Mouse (Mus musculus) 3134 (cell line): Measurements from ENCODE around the gene Cd300a.
"Not testable (repeated sequence)": the region's sequence is repeated elsewhere in the genome, so short reads cannot be mapped to it uniquely, and the experiment has no call there.

Source experiments
- DNase-seq: peaks from one replicate; pipeline ENCODE4 v3.0.0-alpha.2; 2011; ENCODE audit warnings: low spot score; ENCODE audit not compliant: insufficient read length; ENCODE audit errors: extremely low read depth

Cd300a gene

DNA sequence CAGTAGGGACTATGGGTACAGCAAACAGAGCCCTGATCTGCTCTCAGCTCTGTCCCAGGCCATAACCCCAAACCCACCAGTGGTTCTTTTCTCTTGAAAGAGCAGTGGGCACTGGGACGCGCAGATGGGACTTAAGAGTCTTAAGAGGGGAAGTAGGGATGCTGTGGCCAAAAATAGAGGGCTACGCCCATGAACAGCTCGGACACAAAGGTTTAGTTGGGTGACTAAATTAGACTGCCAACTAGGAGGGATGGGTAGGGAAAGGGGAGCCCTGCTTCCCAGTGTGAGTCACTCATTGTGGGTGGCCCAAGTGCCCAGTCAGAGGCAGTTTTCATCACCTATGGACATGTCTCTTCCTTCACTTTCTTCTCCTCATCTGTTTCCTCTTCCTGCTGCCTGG lies 13.4 kb downstream of the Cd300a start:
- DNase-seq = no peak

DNA sequence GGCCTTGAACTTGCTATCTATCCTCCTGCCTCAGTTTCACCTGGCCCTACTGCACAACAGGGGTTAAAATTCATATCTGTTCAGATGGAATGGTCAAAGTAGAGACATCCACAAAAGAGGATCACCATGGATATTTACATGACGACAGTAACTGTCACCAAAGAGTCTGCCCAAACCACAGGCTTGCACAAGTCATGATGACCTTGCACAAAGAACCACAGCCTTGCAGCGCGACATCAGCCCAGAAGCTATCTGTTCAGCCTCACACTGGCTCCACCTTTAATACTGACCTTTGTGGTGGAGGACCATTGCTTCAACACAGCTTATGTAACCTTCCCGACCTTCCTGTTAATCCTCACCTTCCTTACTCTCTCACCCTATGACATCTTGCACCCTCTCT lies 17.7 kb downstream of the Cd300a start:
- DNase-seq = no peak

DNA sequence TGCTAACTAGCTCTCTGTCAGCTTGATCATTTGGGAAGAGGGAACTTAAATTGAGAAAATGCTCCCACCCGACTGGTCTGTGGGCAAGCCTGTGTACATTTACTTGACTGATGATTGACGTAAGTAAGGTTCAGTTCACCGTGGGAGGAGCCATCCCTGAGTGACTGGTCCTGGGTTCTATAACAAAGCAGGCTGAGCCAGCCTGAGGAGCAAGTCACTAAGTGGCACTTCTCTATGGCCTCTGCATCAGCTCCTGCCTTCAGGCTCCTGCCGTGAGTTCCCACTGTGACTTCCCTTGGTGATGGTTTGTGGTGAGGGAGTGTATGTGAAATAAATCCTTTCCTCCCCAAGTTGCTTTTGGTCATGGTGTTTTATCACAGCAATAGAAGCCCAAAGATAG lies 18.2 kb downstream of the Cd300a start:
- no peak for DNase-seq

DNA sequence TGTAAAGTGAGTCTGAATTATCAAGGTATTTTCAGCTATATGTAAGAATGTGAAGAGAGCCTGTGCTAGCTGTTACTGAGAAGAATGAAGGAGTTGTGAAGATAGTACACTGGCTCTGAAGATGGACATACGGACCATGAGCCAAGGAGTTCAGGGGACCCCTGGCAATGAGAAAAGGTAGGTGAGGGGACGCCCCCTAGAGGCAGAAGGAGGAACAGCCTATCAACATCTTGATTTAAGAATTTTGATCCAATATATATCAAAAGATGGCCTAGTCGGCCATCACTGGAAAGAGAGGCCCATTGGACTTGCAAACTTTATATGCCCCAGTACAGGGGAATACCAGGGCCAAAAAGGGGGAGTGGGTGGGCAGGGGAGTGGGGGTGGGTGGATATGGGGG lies 19.7 kb downstream of the Cd300a start:
- not testable (repeated sequence) for DNase-seq

DNA sequence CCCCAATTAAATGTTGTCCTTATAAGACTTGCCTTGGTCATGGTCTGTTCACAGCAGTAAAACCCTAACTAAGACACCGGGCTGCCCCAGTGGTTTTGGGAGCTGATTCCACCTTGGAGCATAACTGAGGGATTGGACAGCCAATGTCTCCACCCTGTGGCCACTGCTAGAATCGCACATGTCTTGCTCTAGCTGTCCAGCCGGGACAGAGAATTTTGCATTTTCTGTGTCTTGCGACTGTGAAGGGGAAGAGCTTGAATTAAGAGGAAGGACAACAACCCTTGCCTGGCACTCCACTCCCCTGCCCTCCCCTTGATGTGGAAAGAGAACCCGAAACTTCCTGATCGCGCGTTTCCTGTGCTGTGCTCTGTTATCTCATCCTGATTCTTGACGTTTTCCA lies 23.0 kb downstream of the Cd300a start:
- DNase-seq = peak; percentile 31

DNA sequence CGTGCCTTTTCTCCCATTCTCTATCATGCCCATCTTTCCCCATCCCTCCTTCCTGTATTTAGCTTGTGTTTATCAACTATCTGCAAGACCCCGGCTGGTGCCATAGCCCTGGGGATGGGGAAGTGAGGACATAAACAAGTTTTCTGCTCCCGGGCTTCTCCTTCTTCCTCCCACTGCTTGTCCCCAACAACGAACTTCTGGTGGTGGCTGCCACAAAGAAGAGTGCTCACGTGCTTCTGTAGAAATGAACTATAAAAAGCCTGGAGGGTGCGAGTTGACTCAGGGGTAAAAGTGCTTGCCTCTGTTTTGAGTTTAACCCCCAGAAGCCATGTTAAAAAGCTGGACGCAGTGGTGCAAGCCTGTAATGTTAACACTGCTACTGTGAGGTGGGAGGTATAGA lies 25.1 kb downstream of the Cd300a start:
- DNase-seq = no peak

DNA sequence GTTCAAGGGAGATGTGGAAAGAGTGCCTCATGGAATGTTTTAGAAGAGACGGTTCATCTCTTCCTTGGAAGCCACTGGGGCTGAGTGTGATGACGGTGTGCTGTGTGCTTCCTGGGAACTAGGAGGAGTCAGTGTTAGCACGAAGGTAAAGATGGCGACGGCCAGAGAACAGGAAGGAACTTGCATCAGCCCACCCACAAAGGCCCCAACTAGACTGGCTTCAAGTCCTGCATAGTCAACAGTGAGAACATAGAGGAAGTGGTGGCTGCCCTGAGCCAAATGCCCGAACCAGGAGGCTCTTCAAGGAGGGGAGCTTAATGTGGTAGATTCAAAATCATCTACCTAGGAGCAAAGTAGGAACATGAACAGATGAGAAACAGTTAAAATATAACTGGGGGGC lies 27.3 kb downstream of the Cd300a start:
- DNase-seq = no peak

DNA sequence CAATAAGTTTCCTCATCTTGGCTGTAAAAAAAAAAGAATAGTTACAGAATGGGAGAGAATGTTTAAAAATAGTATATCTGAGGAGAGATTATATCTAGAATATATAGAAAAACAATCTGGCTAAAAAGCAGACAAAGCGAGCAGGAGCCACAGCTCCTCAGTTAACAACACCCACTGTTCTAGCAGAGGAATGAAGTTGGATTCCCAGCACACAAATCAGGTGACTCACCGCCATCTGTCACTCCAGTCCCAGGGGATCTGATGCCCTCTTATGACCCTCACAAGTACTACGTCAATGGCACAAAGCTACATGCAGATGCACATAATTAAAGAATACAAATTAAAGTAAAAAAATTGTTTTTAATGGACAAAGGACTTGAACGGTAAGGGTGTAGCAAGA lies 32.6 kb downstream of the Cd300a start:
- peak; percentile 33 for DNase-seq

DNA sequence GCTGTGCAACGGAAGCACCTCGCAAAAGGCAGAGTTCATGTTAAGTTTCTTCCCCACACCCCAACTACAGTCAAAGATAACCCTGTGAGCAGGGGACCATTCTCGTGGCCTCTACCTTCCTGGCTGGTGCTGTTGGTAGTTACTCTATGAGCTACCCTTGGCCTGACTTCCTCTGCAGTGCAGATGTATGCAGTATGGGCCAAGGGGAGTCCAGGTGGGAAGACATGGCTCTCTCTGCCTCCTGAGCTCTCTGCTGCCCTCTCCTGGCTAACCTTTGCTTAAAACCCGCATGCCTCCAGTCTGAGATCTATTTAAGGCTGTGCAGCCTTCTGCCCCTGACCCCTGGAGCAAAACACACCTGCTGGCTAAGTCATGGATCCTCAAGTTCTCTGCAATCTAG lies 34.1 kb downstream of the Cd300a start:
- no peak for DNase-seq

DNA sequence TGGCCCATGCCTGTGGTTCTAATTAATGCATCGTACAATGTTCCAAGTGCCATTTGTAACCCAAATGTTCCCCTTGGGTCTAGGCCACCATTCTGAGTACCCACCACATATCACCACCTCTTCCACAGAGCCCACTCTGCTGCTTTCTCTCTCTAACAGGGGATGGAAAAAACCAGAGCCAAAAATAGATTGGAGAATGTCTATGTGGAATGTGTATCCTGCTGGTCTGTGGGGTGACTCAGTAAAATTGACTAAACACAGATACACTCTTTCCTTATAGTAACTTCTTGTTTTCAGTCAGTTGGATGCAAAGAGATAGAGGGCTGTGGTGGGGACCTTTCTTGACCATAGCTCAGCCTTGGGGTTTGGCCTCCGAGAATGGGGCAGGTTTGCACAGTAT lies 39.7 kb downstream of the Cd300a start:
- DNase-seq = peak; percentile 52

DNA sequence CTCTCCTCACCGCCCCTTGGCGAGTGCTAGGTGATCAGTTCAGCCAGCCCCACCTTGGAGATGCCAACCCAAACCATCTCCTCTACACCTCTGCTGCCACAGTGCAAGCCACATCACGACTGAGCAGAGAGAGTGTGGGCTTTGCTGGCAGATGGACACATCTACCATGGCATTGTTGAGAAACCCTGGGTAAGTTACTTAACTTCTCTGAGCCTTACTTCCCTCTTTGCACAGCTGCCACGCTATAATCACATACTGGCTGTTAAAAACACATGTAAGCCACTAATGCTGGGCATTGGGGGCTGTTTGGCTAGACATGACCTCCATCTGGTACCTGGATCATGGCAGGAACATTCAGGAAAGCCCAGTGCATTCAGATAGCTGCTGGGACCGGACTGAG lies 41.2 kb downstream of the Cd300a start:
- no peak for DNase-seq

DNA sequence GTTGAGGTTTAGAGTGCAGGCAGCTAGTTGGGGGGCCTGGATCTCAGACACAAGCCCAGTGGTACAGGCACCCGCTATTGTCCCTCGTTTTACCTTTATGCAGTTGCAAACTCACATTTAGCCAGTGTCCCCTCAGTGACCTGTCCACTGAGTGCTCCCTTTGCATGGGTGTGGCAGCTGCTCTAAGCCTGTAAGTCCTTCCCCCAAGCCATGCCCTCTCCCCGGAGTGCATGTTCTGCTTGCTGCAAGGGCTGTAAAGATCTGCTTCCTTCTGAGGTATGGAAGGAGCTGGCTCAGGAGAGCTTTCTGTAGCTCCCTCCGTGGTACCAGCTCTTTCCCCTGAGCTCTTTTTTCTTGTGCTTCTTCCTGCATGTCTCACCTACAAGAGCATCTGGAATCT lies 43.8 kb downstream of the Cd300a start:
- peak; percentile 25 for DNase-seq

DNA sequence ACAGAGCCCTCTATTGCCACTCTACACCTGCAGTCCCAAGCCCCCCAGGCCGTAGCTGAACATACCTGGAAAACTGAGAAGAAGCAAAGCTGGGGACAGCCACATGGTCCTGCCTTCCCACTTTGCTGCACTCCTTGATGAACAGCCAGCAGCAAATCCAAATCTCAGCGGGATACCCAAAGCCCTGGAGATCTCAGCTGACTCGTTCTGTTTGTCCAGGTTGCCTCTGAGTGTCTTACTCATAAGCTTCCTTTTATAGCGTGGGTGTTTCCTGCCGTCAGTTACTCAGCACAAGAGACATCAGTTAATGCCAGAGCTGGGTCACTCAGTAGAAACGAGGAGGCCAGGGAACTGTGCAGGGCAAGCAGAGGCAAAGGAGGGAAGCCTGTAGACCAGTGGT lies 44.3 kb downstream of the Cd300a start, which contains the start of gene Cd300lb:
Gene Cd300lb, minus strand, starts transcription at position 243 of the 400 bp plus-strand sequence.
- no peak for DNase-seq
